Mouse (Mus musculus) liver (tissue): Measurements from ENCODE around the gene Actrt2.

Source experiments
- DNase-seq: peaks from one replicate; pipeline ENCODE4 v3.0.0-alpha.2; 2020; ENCODE audit warnings: mixed read lengths

Actrt2 gene

GRCm38 (mm10) chr4:154637468-154638319 lies 30.0 kb downstream of the Actrt2 start:
- DNase-seq: no peak

- DNase-seq: peak; percentile 43
Observed at GRCm38 (mm10) chr4:154636721-154637311, 30.9 kb downstream of the Actrt2 start, which contains the start of gene Prdm16. TSS of gene Prdm16 (minus strand) at chr4:154636873.

GRCm38 (mm10) chr4:154636053-154636433 lies 31.6 kb downstream of the Actrt2 start:
- peak; percentile 45 for DNase-seq

- peak; percentile 30 for DNase-seq
Observed at GRCm38 (mm10) chr4:154635241-154636052, 32.2 kb downstream of the Actrt2 start.

GRCm38 (mm10) chr4:154634470-154635240 lies 33.0 kb downstream of the Actrt2 start:
- DNase-seq: no peak

- DNase-seq: no peak
Observed at GRCm38 (mm10) chr4:154634001-154634400, 33.7 kb downstream of the Actrt2 start.

GRCm38 (mm10) chr4:154632800-154633764 lies 34.6 kb downstream of the Actrt2 start:
- no peak for DNase-seq

GRCm38 (mm10) chr4:154630763-154631162 lies 36.9 kb downstream of the Actrt2 start:
- no peak for DNase-seq

GRCm38 (mm10) chr4:154627419-154628142 lies 40.1 kb downstream of the Actrt2 start:
- no peak for DNase-seq

GRCm38 (mm10) chr4:154626282-154626681 lies 41.4 kb downstream of the Actrt2 start:
- no peak for DNase-seq

GRCm38 (mm10) chr4:154625710-154626109 lies 42.0 kb downstream of the Actrt2 start:
- DNase-seq: no peak

- DNase-seq: no peak
Observed at GRCm38 (mm10) chr4:154623241-154623640, 44.4 kb downstream of the Actrt2 start.

GRCm38 (mm10) chr4:154622521-154622920 lies 45.1 kb downstream of the Actrt2 start:
- DNase-seq: no peak
